Mouse (Mus musculus): ENCODE results near the gene Spsb1. TPM values are rescaled to one million over a fixed set of nuclear protein-coding genes. Genes with fewer than 3 reads are reported as not detected.

The Spsb1 gene
- total RNA-seq, 2 experiments from 2014 or later: 16.5 to 22.0 TPM

- intact Hi-C loops (cut with DNase I): no loop called here
- DNase-seq (ENCODE audit: extremely low spot score in 1 of 2, low spot score in 2 of 2): peak; percentile 76 to 94
These were observed 34.2 kb upstream of the Spsb1 start for GRCm38 (mm10) chr4:149988931-149989556.

- no peak for DNase-seq (ENCODE audit: extremely low spot score in 1 of 2, low spot score in 2 of 2)
- intact Hi-C loops (cut with DNase I): no loop called here
These were observed 33.5 kb upstream of the Spsb1 start for GRCm38 (mm10) chr4:149988301-149988700.

- no peak for DNase-seq (ENCODE audit: extremely low spot score in 1 of 2, low spot score in 2 of 2)
- intact Hi-C loops (cut with DNase I): no loop called here
These were observed 32.0 kb upstream of the Spsb1 start for GRCm38 (mm10) chr4:149986671-149987417.

GRCm38 (mm10) chr4:149983921-149984645 lies 29.2 kb upstream of the Spsb1 start:
- DNase-seq (ENCODE audit: extremely low spot score in 1 of 2, low spot score in 2 of 2): no peak
- intact Hi-C loops (cut with DNase I): no loop called here

- DNase-seq (ENCODE audit: extremely low spot score in 1 of 2, low spot score in 2 of 2): no peak
- intact Hi-C loops (cut with DNase I): no loop called here
These were observed 27.3 kb upstream of the Spsb1 start for GRCm38 (mm10) chr4:149982154-149982553.

GRCm38 (mm10) chr4:149979819-149980308 lies 25.0 kb upstream of the Spsb1 start:
- peak; percentile 79 to 85 for DNase-seq (ENCODE audit: extremely low spot score in 1 of 2, low spot score in 2 of 2)
- intact Hi-C loops (cut with DNase I): loop anchor here (5.0 kb wide), 1 partner anchor 173 kb away; no protein-coding TSS in a partner anchor

- no peak for DNase-seq (ENCODE audit: extremely low spot score in 1 of 2, low spot score in 2 of 2)
- intact Hi-C loops (cut with DNase I): loop anchor here (5.0 kb wide), 1 partner anchor 172 kb away; no protein-coding TSS in a partner anchor
These were observed 24.0 kb upstream of the Spsb1 start for GRCm38 (mm10) chr4:149978820-149979219.

- DNase-seq (ENCODE audit: extremely low spot score in 1 of 2, low spot score in 2 of 2): peak in 1 of 2 experiments; percentile 65
- intact Hi-C loops (cut with DNase I): loop anchor here (5.0 kb wide), 1 partner anchor 171 kb away; no protein-coding TSS in a partner anchor
These were observed 23.1 kb upstream of the Spsb1 start for GRCm38 (mm10) chr4:149977801-149978544.

- DNase-seq (ENCODE audit: extremely low spot score in 1 of 2, low spot score in 2 of 2): no peak
- intact Hi-C loops (cut with DNase I): loop anchor here (5.0 kb wide), 1 partner anchor 170 kb away; no protein-coding TSS in a partner anchor
These were observed 22.3 kb upstream of the Spsb1 start for GRCm38 (mm10) chr4:149977181-149977580.

GRCm38 (mm10) chr4:149975730-149976254 lies 20.9 kb upstream of the Spsb1 start:
- intact Hi-C loops (cut with DNase I): loop anchor here (5.0 kb wide), 1 partner anchor 168 kb away; no protein-coding TSS in a partner anchor
- DNase-seq (ENCODE audit: extremely low spot score in 1 of 2, low spot score in 2 of 2): no peak

- intact Hi-C loops (cut with DNase I): loop anchor here (5.0 kb wide), 1 partner anchor 168 kb away; no protein-coding TSS in a partner anchor
- DNase-seq (ENCODE audit: extremely low spot score in 1 of 2, low spot score in 2 of 2): no peak
These were observed 20.4 kb upstream of the Spsb1 start for GRCm38 (mm10) chr4:149975291-149975690.

GRCm38 (mm10) chr4:149971393-149971792 lies 16.6 kb upstream of the Spsb1 start:
- DNase-seq (ENCODE audit: extremely low spot score in 1 of 2, low spot score in 2 of 2): no peak

GRCm38 (mm10) chr4:149968526-149968925 lies 13.7 kb upstream of the Spsb1 start:
- intact Hi-C loops (cut with DNase I): no loop called here
- no peak for DNase-seq (ENCODE audit: extremely low spot score in 1 of 2, low spot score in 2 of 2)

More at GRCm38 (mm10) chr4:149971393-149971792, 16.6 kb upstream of the Spsb1 start:
- intact Hi-C loops (cut with DNase I): no loop called here

- DNase-seq (ENCODE audit: extremely low spot score in 1 of 2, low spot score in 2 of 2): no peak
- intact Hi-C loops (cut with DNase I): no loop called here
These were observed 12.1 kb upstream of the Spsb1 start for GRCm38 (mm10) chr4:149966963-149967362.

- intact Hi-C loops (cut with DNase I): no loop called here
- peak in 1 of 2 experiments; percentile 84 for DNase-seq (ENCODE audit: extremely low spot score in 1 of 2, low spot score in 2 of 2)
These were observed 11.4 kb upstream of the Spsb1 start for GRCm38 (mm10) chr4:149966252-149966651.

GRCm38 (mm10) chr4:149965672-149966071 lies 10.8 kb upstream of the Spsb1 start:
- intact Hi-C loops (cut with DNase I): no loop called here
- DNase-seq (ENCODE audit: extremely low spot score in 1 of 2, low spot score in 2 of 2): no peak

- no peak for DNase-seq (ENCODE audit: extremely low spot score in 1 of 2, low spot score in 2 of 2)
- intact Hi-C loops (cut with DNase I): no loop called here
These were observed 10.4 kb upstream of the Spsb1 start for GRCm38 (mm10) chr4:149965242-149965641.

- intact Hi-C loops (cut with DNase I): no loop called here
- DNase-seq (ENCODE audit: extremely low spot score in 1 of 2, low spot score in 2 of 2): no peak
These were observed 9.9 kb upstream of the Spsb1 start for GRCm38 (mm10) chr4:149964770-149965169.

Measured in left cerebral cortex, postnatal 10 days (tissue).